Mouse (Mus musculus): ENCODE data around the gene Pdzrn3.

The Pdzrn3 gene

GRCm38 (mm10) chr6:101377167-101377934 is at the start of gene Pdzrn3:
Gene Pdzrn3 (minus strand): TSS chr6:101377897.
- CTCF ChIA-PET: no interaction called here

DNA sequence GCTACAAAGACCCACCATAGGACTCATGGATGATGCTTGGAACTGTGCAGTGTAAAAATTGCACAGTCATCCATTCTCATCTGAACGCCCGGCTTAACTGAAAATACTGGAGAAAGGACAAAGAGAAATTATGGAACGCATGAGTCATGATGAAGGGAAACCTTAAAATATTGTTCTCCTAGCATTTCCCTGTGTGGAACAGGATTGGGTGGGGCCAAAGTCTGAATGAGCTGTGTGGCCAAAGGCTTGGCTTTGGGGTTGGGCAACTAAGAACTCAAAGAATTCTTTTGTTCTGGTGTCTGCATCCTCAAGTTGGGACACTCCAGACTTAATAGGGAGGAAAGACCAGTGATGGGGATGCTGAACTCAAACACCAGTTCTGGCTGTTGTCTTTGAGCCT is 49.6 kb upstream of the Pdzrn3 start:
- CTCF ChIA-PET: no interaction called here

GRCm38 (mm10) chr6:101426301-101426700 is 48.6 kb upstream of the Pdzrn3 start:
- CTCF ChIA-PET: no interaction called here

DNA sequence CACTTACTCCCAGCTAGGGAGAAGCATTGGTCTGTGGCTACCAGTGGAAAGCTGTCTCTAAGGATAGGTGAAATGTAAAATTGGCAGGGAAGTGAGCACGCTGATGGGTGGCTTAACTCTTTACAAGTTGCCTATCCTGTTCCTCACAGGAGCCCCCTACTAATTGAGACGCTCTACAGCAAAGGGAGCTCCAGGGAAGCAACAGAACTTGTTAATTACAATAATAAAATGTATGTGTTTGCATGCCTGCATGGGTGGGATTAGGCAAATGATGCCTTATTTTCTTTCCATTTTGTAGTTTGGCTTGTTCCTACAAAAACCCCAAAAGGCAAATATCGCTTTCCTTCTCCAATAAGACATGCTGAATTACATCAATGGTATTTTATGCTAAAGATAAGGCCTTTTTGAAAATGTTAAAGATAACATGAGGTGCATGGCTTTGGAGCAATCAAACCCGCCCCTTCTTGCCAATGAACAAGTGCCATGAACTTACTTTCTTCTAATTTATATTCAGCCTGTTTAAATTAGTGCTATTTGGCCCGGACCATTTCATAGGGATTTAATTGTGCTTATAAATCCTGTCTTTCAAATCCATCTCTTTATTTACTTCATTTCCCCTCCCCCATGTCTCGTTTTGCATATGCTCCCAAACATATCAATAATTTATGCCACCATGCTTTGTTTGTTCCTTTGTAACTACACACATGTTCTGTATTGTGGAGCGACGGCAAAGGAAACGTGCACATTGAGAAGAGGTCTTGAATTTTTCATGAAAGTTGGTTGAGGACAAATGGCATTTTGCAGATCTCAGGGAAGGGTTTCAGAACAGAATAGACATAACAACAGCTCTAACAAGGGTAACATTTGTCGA is 44.6 kb upstream of the Pdzrn3 start:
- CTCF ChIA-PET: no interaction called here

GRCm38 (mm10) chr6:101418213-101418612 is 40.5 kb upstream of the Pdzrn3 start:
- CTCF ChIA-PET: no interaction called here

DNA sequence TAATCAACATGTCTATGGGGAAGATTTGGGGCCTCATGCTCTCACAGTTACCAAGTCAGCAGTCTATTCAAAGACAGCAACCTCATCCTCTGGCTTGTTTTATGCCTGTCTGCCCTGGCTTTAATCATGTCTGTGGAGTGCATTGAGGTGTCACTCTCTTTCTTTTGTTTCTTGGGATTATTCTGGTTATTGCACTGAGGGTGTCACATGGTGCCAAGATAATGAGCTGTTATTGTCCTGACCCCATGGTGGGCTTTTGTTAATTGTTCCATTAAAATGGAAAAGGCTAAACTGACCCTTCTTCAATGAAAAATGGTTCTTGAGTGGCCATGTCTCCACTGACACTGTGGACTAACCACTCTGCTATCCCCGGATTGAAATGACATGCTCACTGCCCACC is 34.0 kb upstream of the Pdzrn3 start:
- CTCF ChIA-PET: interaction anchor here (0.6 kb wide), 1 partner anchor 21 kb away, joined by 4 read pairs; no protein-coding TSS in a partner anchor

DNA sequence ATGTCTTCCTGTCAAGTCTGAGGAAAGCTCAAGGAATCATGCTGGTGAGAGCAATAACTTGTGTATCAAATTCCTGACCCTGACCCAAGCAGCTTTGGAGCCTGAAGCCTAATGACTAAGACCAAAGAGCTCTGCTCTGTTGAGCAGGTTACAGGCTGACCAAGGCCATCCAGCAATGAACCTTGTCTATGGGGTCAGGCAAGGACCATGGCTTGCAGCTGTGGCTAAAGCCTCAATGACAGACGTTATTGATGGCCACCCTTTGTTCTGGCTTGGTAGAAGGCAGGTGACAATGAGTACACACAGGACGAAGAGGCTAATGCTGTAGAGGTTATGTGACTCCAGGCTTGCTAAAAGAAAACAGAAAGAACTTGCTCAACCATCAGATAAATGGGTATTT is 33.4 kb upstream of the Pdzrn3 start:
- CTCF ChIA-PET: no interaction called here

- CTCF ChIA-PET: no interaction called here
Measured at GRCm38 (mm10) chr6:101396711-101397110, 19.0 kb upstream of the Pdzrn3 start.

- CTCF ChIA-PET: no interaction called here
Measured at GRCm38 (mm10) chr6:101395908-101396307, 18.2 kb upstream of the Pdzrn3 start.

- CTCF ChIA-PET: interaction anchor here (0.5 kb wide), 1 partner anchor 498 kb away, joined by 3 read pairs; no protein-coding TSS in a partner anchor
Measured at GRCm38 (mm10) chr6:101392801-101393117, 15.1 kb upstream of the Pdzrn3 start.

DNA sequence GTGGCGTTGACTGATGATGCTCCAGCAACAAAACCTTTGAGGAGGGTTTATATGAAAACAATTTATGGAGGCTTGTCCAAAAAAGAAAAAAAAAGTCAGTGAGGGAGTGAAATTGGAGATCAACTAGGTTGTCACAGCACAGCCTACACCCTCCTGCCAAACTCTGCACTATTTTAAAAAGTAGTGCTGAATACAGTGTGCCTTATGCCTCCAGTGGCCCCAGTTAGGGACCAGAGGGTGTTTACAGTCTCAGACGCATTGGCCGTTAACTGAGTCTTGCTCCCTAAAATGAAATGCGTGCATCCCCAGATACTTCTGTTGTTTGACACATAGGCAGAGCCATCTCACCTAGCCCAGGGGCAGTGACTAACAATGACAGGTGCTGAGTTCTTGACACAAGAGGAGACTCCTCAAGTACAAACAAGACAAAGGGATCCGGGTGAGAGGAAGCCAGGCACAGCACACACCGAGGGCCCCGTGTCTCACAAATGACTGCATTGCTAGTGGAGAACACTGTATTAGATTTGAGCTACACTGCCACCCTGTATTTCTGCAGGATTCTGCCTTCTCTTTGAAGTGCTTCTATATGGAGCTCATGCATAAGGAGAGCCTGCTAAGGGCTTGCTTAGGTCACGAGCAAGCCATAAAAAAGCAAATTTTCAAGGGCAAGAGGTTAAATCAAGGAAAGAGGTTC is 14.6 kb upstream of the Pdzrn3 start:
- CTCF ChIA-PET: no interaction called here

GRCm38 (mm10) chr6:101385490-101385889 is 7.8 kb upstream of the Pdzrn3 start:
- CTCF ChIA-PET: no interaction called here

GRCm38 (mm10) chr6:101384958-101385357 is 7.3 kb upstream of the Pdzrn3 start:
- CTCF ChIA-PET: no interaction called here

- CTCF ChIA-PET: no interaction called here
Measured at GRCm38 (mm10) chr6:101384476-101384875, 6.8 kb upstream of the Pdzrn3 start.

DNA sequence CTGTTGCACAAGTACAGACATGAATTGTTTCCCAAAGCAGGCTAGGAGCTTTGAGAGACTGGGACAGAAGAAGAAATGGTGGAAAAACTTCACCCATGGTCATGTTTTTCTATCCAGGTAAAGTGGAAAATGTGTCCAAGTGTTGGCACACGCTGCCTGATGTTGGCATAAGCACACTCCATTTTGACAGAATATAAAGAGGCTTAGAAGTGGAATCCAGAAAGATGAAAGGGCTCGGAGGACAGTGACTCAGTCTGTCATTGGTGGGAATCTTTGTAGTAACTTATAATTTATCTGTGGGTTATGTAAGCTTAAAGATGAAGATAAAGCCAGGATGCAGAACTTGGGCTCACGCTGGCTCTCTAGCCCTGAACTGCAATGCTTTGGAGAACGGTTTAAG is 5.2 kb upstream of the Pdzrn3 start:
- CTCF ChIA-PET: no interaction called here

- CTCF ChIA-PET: no interaction called here
Measured at GRCm38 (mm10) chr6:101379546-101379945, 1.8 kb upstream of the Pdzrn3 start.

DNA sequence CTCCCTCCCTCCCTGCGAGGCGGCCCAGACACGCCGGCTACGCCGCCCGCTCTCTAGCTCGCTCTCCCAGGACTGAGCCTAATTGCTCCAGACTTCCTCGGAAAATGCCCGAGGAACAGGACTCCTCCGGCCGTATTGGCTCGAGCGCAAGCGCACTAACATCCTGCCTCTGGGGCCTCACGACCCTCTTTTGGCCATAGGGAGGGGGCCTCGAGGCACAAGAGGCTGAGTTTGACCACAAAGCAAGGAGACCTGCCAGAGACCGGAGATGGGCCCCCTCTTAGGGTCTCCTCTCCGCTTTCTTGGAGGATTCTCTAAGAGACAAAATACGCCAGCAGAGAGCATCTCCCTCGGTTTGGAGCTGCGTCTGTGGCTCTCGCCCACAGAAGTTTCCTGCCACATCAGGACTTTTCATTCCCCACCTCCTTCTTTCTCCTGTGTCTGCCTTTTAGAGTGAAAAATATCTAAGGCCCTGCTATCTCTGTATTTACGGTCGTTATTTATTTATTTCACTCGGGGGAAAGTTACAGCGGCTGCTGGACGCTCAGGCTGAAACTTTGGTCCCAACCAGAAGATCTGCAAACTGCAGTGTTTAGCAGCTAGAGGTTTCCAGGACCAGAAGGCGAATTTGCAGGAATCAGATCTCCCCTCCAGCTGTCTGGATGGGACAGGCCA is 375 bp upstream of the Pdzrn3 start:
- CTCF ChIA-PET: no interaction called here

- CTCF ChIA-PET: no interaction called here
Measured at GRCm38 (mm10) chr6:101376511-101377166, 1.1 kb downstream of the Pdzrn3 start.

DNA sequence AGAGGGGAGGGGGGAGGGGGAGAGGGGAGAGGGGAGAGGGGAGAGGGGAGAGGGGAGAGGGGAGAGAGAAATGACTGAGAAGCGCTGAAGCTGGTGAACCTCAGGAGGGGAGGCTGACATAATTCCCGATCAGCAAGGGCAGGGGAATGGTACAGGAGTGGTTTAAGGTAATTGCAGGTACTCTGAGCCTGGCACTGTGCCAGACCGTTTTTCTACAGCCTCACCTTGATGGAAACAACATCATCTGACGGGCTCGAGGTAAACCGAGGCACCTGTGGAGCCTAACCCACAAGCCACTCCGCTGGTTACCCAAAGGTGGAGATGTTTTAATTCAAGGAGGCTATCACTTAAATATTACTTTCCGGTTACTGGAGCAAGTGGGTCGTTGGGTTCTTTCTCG is 1.6 kb downstream of the Pdzrn3 start:
- CTCF ChIA-PET: no interaction called here

GRCm38 (mm10) chr6:101374721-101375120 is 3.0 kb downstream of the Pdzrn3 start:
- CTCF ChIA-PET: no interaction called here

DNA sequence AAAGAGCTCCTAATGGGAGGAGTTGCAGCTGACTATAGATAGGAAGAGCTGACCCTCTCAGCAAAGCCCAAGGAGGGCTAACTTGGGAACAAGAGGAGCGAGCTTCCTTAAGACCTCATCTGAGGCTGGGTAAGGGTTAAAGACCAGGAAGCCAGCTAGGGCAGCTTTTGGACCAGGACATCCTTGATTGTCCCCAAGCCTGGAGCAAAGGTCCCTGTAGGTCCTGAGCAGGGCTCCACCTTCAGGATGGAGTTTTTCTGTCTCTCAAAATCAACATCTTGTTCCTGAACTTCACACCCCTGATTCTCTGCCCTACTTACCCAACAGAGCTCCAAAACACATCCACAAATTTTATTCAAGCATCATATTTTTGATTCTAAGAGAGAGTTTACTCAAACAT is 3.5 kb downstream of the Pdzrn3 start:
- CTCF ChIA-PET: no interaction called here

GRCm38 (mm10) chr6:101372982-101373381 is 4.7 kb downstream of the Pdzrn3 start:
- CTCF ChIA-PET: no interaction called here
